Mouse (Mus musculus) ES-CJ7 (cell line): ENCODE data around the gene Sh3gl2.

Source experiments
- DNase-seq: peaks from one replicate; pipeline ENCODE4 v3.0.0; 2011; ENCODE audit warnings: low read depth, low spot score

The Sh3gl2 gene

GRCm38 (mm10) chr4:85205071-85205635 is at the start of gene Sh3gl2:
TSS of gene Sh3gl2 (plus strand) at chr4:85205126.
- DNase-seq: peak; percentile 68

DNA sequence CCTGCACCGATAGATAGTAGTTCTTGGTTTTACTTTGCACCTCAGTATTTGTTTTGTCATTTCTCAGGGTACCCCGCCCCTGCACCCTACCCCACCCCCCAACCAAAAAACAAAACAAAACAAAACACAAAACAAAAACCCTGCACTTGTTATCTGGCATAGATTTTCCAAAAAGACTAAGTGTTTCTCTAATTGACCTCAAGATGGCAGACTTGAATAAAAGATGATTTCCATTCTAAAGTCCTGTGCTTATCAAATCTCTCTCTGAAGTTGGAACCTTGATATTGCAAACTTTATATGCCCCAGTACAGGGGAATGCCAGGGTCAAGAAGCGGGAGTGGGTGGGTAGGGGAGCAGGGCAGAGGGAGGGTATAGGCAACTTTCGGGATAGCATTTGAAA is 43.8 kb upstream of the Sh3gl2 start:
- DNase-seq: peak; percentile 33

DNA sequence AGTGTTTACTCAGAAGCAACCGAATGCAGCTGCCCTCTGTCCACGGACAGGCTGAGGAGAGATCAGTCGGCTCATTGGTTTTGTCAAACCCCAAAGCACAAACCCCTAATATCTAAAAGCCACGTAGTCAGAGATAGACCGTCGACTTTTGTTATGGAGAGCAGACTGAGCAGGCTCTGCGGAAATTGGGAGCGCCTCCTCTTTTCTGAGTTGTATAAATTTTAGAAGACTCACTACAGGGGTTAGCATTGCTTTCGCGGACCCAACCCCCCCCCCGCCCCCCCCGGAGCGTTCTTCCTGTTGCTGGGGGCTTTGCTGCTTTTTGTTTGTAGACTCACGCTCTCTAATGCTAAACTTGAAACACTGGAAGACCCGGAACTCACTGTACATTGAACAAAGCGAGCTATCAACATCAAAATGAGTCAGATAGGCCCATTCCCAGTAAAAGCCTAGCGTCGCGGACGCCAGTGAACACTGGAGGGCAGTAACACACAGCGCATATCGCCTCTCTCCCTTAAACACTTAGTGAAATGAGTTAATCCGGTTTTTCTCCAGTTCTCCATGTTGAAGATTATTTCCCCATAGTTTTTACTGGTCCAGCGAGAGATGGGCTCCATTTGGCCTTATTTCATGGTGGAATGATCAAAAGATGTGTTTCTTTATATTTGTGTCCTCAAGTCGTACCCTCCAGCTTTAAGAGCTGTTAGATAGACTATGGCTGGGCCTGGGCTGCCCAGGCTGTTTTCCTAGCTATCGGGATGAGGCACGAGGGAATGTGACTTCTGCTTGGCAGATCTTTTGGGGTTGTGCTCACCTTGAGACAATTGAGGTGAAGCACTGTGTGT is 42.2 kb upstream of the Sh3gl2 start:
- DNase-seq: peak; percentile 95

DNA sequence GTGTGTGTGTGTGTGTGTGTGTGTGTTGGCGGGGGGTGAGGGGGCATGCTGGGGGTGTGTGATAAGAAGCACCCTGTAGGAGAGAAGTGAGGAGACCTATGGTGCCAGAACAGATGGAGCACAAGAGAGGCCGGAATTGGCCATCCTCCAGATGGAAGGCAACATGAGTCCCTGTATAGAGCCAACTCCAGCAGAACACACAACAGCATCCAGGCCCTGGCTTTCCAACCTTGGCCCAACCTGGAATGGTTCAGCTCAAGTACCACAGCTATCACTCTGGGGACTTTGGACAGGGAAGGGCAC is 41.7 kb upstream of the Sh3gl2 start:
- DNase-seq: peak; percentile 12

DNA sequence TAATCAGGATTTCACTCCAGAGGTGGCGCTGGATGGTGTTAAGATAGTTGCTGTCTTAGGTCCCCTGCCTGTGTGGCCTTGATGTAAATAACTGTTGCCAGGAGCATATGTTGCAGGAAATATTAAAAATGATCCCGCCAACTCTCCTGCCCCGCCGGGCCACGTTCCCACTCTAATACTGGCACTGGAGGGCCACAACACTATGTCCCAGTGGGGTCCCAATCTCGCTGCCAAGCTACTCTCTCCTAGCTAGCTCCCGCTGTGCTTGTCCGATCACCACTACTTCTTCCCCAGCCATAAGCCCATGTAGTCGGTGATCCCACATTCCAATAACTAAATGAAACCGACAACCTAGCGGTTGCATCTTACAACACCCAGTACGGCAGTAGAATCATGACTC is 36.9 kb upstream of the Sh3gl2 start:
- DNase-seq: no peak

- no peak for DNase-seq
These were observed 29.5 kb upstream of the Sh3gl2 start for GRCm38 (mm10) chr4:85175466-85175865.

DNA sequence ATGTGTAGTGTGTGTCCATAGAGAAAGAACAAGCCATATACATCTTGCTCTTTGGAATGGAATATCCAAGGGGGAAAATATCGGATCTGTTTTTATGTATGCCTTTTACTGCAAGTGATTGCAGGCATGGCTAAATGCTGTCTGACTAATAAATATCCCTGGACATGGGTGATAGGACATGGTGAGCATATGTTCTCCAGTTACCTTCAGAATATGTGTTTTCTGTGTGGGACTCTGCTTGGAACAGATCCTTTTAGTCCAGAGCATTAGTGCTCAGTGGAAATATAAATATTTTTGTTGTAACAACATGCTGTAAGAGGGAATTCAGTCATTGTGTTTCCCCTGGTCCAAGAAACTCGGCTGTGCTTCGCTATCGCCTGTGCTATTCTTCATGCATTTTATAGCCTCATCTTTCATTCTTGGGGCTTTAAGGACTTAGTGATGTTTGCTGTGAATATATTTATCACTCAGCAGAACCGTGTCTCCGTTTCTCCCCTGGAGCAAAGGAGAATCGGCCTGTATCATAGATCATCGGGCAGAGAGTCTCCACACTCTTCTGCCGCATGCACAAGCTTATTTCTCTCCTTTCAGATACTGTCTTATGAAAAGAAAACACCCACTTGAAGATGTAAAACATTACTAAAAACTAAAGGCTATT is 26.4 kb upstream of the Sh3gl2 start:
- DNase-seq: no peak

DNA sequence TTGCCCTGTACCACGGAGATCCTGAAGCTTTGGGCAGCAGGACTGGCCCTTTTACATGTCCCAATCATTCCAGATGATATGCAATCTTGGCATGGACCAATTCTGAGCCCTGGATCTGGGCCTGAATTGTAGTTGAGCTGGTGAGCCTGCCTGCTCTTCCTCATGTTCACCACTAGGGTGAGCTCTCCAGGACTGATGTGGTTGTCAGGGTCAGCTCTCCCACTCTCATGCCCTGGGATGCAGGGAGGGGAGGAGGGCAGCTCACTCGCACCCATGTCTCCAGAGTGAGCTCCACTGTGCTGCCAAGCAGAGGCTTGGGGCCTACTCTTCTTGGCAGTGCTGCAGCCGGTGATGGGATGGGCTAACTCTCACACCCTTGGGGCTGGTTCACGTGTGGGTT is 18.9 kb upstream of the Sh3gl2 start:
- peak; percentile 67 for DNase-seq

GRCm38 (mm10) chr4:85196201-85196600 is 8.7 kb upstream of the Sh3gl2 start:
- no peak for DNase-seq

- peak; percentile 42 for DNase-seq
These were observed 6.5 kb upstream of the Sh3gl2 start for GRCm38 (mm10) chr4:85198431-85198830.

DNA sequence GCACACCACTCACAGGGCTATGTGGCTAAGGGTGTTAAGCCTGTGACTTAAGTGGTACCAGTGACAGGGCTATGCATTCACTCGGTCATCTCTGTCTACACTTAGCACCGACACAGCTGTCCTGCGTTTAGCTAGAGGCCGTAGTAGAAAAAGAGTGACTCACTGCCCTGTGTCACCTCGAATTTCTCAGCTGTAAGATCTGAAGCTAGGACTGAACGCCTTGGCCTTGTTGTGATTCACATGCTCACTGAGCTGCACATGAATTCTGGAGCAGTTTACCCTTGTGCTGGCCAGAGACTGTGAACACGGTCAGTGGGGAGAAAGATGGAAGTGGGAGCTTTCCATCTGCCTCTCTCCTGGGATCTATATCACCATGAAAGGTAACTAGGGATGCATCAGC is 2.3 kb upstream of the Sh3gl2 start:
- DNase-seq: no peak

DNA sequence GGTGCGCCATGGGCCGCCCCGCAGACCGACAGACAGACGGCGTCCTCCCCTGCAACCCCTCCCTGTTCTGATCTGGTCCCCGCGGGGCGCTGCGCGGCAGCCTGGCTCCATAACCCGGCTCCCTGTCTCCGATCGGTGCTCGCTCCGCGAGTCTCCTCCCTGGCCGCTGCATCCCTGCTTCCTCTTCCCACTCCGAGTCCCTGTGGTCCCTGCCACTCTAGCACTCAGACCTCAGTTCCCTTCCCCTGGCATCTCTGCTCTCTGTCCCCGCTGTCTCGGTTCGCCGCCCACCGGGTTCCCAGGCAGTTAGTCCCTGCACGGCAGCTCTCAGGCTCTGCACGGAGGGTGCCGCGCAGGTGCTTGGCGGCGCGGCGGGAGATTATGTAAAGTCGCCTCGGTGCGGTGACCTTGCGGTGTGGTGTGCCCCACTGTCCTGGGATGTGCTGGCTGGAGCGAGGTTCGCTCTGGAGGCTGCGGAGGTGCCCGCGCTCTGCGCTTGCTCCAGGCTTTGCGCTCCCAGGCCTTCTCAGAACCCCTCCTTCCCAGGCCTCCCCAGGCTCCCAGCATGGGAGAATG is 798 bp downstream of the Sh3gl2 start:
- peak; percentile 73 for DNase-seq

DNA sequence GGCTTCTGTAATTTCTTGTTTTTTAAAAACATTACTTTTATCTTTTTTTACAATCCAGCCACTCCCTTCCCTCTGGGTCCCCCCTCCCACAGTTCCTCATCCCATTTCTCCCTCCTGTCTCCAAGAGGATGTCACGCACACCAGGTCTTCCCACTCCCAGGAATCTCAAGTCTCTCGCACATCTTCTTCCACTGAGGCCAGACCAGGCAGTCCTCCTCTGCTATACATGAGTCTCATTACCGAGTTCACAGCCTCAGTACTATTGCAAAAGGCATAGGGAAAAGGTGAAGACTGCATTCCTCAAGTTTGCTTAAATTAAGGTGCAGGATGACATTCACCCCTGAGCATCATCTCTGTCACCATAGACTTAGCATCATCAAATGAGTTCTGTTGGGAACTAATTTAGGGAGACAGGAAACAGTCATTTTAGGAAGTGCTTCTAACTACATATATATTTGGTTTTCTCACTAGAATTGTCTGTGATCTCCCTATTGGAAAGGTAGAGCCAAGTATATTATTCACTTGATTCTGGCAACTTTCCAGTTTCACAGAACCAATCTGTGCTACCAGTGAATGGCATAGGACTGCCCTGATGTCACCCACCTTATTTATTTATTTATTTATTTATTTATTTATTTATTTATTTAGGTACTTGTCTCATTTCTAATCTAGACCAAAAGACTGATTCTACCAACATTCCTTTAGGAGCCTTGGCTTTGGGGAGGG is 1.9 kb downstream of the Sh3gl2 start:
- no peak for DNase-seq

GRCm38 (mm10) chr4:85207515-85207914 is 2.6 kb downstream of the Sh3gl2 start:
- peak; percentile 35 for DNase-seq

DNA sequence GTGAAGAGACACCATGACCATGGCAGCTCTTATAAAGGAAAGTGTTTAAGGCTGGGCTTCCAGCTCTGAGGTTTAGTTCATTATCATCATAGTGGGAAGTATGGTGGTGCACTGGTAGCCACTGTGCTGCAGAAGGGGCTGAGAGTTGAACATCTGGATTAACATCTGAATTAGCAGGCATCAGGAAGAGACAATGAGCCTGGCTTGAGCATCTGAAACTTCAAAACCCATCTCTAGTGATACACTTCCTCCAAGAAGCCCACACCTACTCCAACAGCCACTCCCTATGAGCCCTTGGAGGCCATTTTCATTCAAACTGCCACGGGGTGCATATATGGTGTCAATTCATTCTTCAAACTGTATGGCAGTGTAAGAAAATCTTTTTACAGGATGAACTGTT is 3.6 kb downstream of the Sh3gl2 start:
- peak; percentile 97 for DNase-seq

DNA sequence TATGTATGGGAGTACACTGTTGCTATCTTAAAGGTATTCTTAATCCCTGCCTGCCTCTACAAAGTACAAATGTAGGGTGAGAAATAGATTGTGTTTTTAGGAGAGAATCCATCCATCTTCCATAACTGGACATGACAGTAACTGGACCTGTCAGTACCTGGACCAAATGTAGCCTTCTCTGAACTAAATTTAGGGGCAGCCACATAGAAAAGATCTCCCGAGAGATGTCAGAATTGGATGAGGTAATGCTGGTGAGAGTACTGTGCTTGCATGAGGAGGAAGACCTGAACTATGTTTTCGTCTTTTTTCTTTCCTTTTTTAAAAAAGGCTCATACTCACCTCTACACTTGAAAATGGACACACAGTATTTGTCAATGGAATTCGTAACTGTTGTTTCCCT is 6.0 kb downstream of the Sh3gl2 start:
- DNase-seq: no peak

DNA sequence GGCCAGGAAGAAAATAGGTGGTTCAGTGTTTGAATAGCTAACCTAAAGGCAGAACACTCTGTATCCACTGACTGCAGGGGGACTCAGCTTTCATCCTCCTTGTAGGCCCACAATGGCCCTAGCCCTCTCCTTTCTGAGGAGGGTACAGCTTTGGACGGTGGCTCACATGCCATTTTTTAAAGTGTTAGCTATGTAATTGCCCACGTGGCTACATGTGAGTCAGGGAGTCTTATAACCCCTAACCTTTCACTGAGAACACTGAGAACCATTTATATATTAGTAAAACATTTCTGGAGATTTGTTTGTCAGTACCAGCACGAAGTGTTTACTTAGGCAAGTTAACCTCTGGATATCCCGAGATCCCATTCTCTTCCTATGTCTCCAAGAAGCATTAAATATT is 12.1 kb downstream of the Sh3gl2 start:
- DNase-seq: no peak

GRCm38 (mm10) chr4:85222716-85223115 is 17.8 kb downstream of the Sh3gl2 start:
- DNase-seq: no peak

DNA sequence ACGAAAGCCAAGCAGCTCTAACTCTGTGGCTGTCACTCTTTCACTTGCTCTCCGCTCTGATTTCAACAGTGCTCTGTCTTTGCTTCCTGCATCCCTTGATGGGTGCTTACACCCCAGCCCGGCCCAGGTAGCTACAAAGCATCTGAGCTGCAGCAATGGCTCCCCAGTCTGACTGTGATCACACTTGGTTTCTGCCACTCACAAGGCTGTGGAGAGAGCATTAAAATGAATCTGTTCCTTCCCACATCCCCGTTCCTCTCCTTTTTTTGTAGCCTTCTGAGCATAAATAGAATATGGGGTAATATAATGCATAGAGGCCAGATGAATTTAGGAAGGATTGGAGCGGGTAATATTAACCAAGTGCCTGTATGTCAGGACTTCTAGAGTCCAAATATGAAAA is 21.8 kb downstream of the Sh3gl2 start:
- DNase-seq: no peak

- DNase-seq: no peak
These were observed 23.0 kb downstream of the Sh3gl2 start for GRCm38 (mm10) chr4:85227664-85228588.

- DNase-seq: no peak
These were observed 23.6 kb downstream of the Sh3gl2 start for GRCm38 (mm10) chr4:85228589-85228948.
